Mouse (Mus musculus) retina, adult 2 months (tissue): Measurements from ENCODE around the gene Gga2.

ENCODE experiments used
- DNase-seq: peaks from one replicate; pipeline ENCODE4 v3.0.0-alpha.2; 2012; ENCODE audit warnings: low read depth, low spot score

Gene Gga2

DNA sequence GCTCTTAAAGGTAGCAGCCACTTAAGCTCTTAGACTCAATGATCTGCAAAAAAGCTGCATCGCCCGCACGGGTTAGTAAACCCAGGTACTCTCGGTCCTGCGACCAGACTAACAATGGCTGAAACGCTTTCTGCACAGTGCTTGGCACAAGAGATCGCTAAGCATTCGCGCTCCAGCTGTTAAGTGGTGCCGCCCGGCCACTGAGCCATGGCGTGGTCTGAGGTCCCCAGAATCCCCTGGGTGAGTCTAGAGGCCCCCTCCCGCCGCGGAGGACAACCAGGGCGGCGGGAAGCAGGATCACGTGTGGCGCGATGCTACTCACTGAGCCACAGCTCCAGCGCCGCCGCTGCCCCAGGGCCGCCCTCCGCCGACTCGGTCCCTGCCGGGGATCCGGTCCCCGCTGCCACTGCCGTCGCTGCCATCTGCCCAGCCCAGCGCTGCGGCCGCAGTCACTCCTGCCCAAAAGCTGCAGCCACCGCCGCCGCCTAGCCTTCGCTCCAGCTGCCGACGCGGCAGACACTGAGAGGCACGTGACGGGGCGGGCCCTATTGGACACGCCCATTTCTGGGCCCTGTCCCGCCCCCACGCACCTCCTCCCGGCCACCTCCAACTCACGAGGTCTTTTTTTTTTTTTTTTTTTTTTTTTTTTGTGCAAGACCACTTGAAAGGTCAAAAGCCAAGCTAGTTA, at the start of gene Gga2:
Gga2 (minus strand) TSS at position 556 of the 688 bp plus-strand sequence.
- peak; percentile 58 for DNase-seq

- DNase-seq: no peak
Observed at GRCm38 (mm10) chr7:122067517-122068381, 46.7 kb upstream of the Gga2 start.

- DNase-seq: peak; percentile 92
Observed at GRCm38 (mm10) chr7:122066945-122067516, 46.0 kb upstream of the Gga2 start, which contains the start of the genes Ubfd1 and Ears2. TSS of gene Ubfd1 (plus strand) at chr7:122067175. TSS of gene Ears2 (minus strand) at chr7:122067263.

DNA sequence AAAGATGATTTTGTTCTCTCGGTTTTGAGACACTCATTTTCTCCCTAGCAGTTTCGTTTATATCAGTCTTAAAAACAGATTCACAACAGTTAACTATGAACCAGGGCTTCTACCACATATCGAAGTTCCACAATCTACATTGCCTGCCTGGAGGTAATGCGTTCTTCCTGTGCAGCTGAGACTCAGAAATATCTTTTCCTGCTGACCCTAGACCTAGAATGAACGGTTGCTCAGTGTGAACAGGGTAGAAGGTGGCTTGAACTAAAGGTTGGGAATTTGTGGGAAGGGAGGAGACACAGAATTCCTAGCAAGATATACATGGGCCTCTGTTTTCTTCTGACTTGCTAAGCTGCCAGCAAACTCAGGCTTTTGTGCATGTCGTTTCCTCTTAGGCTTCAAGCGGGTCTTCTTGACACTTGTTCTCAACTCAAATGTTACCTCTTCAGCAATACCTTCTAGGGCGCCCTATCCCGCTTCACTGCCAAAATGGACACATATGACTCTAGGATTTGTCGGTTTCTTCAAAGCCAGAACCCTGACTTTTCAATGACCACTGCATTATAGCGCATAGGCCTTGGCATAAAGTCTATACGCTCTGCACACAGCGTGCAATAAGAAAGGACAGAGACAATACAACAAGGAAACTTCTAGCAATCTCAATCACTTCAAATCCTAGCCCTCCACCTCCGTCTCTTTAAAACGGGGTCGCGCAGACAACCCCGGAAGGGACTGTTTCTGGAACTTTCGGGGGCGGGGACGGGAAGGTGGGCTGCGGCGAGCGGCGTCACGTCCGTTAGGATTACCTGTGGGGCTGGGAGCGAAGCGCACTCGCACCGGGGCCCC, 45.3 kb upstream of the Gga2 start:
- no peak for DNase-seq

- no peak for DNase-seq
Observed at GRCm38 (mm10) chr7:122065656-122066055, 44.6 kb upstream of the Gga2 start.

- no peak for DNase-seq
Observed at GRCm38 (mm10) chr7:122056633-122057032, 35.6 kb upstream of the Gga2 start.

DNA sequence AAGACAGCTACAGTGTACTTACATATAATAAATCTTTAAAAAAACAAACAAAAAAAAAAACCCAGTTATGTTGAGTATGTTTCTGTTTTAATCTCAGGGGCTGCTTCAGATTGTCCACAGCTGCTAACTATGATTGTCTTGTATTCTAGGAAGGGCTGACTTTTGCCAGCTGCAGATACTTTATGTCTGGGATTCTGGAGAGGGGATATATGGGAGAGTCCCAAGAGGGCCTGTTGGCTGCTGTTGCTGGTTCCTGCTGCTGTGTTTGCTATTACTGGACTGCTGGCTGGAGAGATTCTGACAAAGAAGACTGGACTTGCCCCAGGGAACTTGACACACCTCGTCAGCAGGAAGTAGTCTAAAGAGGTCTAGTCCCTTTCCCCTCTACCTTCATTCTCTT, 29.8 kb upstream of the Gga2 start:
- DNase-seq: no peak

DNA sequence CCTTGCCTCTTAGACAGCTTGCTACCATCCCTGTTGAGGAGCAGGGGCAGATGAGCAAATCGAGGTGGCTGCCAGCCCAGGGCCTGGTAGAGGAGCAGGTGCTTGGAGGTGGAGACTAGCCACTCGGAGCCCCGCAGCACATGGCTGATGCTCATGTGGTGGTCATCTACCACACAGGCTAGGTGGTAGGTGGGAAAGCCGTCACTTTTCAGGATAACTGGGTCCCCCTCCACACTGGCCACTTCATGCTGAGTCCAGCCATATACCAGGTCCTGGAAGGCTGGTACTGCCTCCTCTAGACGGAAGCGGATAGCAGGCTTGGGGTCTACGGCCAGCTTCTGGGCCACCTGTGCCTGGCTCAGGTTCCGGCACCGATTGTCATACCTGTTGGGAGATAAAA, 27.2 kb upstream of the Gga2 start:
- DNase-seq: no peak

DNA sequence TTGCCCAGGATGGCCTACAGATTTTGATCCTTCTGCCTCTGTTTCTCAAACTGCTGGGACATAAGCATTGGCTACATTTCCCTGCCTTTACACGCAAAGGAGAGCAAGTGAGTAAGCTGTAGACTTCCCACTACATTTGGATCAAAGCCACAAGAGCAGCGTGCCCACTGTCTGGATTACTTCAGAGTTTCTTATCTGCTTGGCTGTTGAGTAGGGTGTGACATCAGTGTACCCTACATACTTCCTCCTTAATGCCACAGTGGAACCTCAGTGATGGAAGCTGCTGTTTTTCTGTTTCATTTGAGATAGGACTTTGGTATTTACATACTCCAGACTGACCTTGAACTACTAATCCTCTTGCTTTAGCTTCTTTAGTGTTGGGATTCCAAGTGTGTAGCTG, 25.8 kb upstream of the Gga2 start:
- no peak for DNase-seq

DNA sequence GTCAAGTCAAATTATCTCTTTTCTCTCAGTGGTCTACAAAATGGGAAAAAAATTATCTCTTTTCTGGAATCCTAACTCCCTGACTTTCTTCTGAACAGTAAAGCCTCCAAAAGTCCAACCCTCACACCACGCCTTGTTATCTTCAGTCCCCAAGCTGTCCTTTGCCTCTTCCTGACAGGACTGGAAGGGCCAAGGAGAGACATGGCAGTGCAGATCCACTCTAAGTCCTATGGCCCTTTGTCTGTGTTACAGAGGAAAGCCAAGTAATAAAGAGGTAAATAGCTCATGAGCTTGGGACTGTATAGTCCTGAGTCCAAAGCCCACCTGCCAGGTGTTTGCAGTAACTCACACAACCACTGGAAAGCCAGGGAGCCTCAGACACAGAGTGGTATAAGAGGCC, 24.7 kb upstream of the Gga2 start:
- no peak for DNase-seq

- DNase-seq: no peak
Observed at GRCm38 (mm10) chr7:122045181-122045634, 24.2 kb upstream of the Gga2 start.

GRCm38 (mm10) chr7:122044106-122044505, 23.1 kb upstream of the Gga2 start:
- no peak for DNase-seq

- no peak for DNase-seq
Observed at GRCm38 (mm10) chr7:122034348-122034747, 13.3 kb upstream of the Gga2 start.

- DNase-seq: no peak
Observed at GRCm38 (mm10) chr7:122033371-122033770, 12.3 kb upstream of the Gga2 start.

- DNase-seq: no peak
Observed at GRCm38 (mm10) chr7:122022131-122022530, 1.1 kb upstream of the Gga2 start.

- DNase-seq: no peak
Observed at GRCm38 (mm10) chr7:122020273-122020666, 752 bp downstream of the Gga2 start.

DNA sequence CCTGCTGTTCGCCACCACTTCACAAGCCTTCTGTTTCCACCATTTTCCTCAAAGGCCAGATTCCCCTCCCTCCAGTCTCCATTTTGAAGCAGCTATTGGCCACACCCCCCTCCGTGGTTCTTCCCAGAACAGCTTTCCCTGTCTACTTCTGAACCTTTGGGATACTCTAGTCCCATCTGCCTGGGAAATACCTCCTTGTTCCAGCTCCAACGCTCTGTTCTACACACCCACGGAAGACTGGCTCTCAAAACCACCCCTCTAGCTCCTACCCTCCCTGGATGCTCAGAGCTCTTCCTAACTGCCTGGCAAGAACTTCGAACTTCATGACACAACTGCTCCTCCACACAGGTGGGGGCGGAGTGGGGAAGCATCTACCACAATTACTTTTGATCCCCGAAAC, 2.0 kb downstream of the Gga2 start:
- DNase-seq: no peak

DNA sequence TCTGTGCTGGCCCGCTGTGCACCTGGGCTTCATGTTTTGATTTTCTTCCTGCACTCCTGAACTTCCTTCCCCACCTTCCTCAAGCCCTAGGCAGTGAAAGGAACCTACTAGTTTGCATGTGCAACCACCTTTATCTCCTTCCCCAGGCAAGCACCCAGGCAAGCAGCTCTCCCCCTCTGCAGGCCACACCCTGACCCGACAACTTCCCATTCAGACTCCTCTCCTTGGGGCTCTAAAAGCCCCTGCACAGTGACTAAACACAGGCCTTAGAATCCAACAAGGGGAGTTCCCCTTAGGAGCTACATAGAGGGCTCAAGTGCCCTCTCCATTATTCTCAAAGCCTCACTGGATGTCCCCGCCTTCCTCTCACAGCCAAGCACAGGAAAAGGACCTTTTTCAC, 2.8 kb downstream of the Gga2 start:
- DNase-seq: no peak

DNA sequence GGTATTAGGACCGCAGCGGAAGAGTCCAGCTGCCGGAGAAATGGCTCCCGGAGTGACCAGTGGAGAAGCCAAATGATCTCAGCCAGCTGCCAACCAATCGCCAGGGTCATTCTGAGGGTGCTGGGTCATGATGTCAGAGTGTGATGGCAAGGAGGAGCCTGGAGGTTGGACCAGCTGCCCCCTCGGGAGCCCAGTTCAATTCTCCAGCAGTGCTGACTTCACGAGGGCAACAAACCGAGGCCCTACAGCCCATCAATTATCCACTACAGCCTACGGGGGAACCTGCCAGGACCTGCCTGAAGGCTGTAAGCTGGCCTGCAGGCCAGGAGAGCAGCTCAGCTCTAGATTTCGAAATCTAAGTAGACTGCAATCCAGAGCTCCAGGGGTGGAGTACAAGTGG, 5.3 kb downstream of the Gga2 start:
- DNase-seq: no peak

DNA sequence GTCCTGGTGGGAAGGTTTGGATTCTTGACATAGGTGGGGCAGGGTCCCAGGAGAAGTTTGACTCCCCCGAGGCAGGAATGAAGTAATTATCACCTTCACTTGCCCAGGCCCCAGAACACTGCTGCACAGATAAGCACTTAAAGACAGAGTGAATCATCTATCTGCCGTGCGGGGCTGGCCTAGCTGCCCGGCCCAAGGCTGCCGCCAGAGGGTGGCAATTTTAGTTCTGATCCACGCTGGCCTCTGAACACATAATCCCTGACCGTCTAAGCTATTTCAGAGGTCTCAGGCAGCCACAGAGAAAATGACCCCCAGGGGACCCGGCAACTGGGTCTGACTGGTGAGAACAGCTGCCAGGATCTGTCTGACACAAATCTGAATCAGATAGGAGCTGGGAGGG, 5.9 kb downstream of the Gga2 start:
- DNase-seq: no peak

- DNase-seq: no peak
Observed at GRCm38 (mm10) chr7:122012949-122013348, 8.1 kb downstream of the Gga2 start.

DNA sequence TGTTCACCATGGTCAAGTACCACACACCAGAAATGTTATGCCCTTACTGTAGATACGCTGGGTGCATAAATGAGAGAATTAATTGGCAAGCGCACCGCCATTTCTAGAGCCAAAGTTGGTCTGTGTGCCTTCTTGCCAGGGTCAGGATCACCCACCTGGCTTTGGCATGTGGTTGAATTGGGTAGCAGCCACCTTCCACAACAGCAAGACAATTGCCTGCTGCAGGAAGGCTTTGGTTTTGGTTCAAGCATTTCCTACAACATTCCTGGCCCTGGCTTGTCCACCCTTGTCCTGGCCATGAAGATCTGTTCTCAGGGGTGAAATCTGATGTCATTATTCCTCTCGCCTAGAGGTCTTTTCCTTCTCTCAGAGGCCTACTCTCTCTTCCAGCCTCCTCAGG, 8.7 kb downstream of the Gga2 start:
- no peak for DNase-seq
